Mouse (Mus musculus) stomach, postnatal 0 days (tissue): ENCODE measurements at regions not wholly inside any gene's neighbourhood (a gene's known extent, or its start where the extent isn't known, plus 50 kb on each side); places are given as distances from the start of the nearest gene placed in this dataset.

Experiments used
- ATAC-seq: fragments of 200-750 bp; cut with Nextera tagmentation; 2 replicates; pipeline ENCODE4 v1.8.0; 2017; ENCODE audit not compliant: low FRiP score, low TSS enrichment
- DNase-seq: peaks from one replicate; pipeline ENCODE4 v3.0.0-alpha.2; 2016; ENCODE audit warnings: low spot score
- H3K27ac ChIP-seq: fragments of 300-500 bp; sonication (generic); replicated peaks from 2 replicates; pipeline ENCODE4 v1.5.1; 2014; ENCODE audit warnings: mild to moderate bottlenecking, control low read depth
- H3K27me3 ChIP-seq: fragments of 300-500 bp; sonication (generic); 2 replicates; pipeline ENCODE4 v1.6.1; 2014; ENCODE audit warnings: low read length; ENCODE audit not compliant: control insufficient read depth, insufficient read depth
- H3K36me3 ChIP-seq: fragments of 300-500 bp; sonication (generic); 2 replicates; pipeline ENCODE4 v1.6.1; 2014; ENCODE audit warnings: low read length, mixed read lengths; ENCODE audit not compliant: control insufficient read depth, insufficient read depth
- H3K4me1 ChIP-seq: fragments of 300-500 bp; sonication (generic); replicated peaks from 2 replicates; pipeline ENCODE4 v1.6.1; 2014; ENCODE audit warnings: antibody characterized with exemption; ENCODE audit not compliant: control insufficient read depth, insufficient read depth
- H3K4me2 ChIP-seq: fragments of 300-500 bp; sonication (generic); replicated peaks from 2 replicates; pipeline ENCODE4 v1.6.1; 2014; ENCODE audit warnings: low read depth, mild to moderate bottlenecking, control low read depth, moderate library complexity
- H3K4me3 ChIP-seq: fragments of 300-500 bp; sonication (generic); 2 replicates; pipeline ENCODE4 v1.5.1; 2014; ENCODE audit warnings: low read depth, low read length, control low read depth
- H3K9ac ChIP-seq: fragments of 300-500 bp; sonication (generic); 2 replicates; pipeline ENCODE4 v1.6.1; 2014; ENCODE audit warnings: mild to moderate bottlenecking, low read length, control low read depth, mixed read lengths
- H3K9me3 ChIP-seq: fragments of 300-500 bp; sonication (generic); 2 replicates; pipeline ENCODE4 v1.6.1; 2016; ENCODE audit warnings: low read length; ENCODE audit not compliant: control insufficient read depth
- CTCF ChIP-seq: IDR thresholded peaks from 2 replicates; pipeline ENCODE4 v1.5.1; 2016; ENCODE audit warnings: antibody characterized with exemption, low read depth, mild to moderate bottlenecking, moderate library complexity
- EP300 ChIP-seq: optimal IDR thresholded peaks from 2 replicates; pipeline ENCODE3; 2016; ENCODE audit warnings: antibody characterized with exemption
- WGBS: fragments of 180-500 bp; shearing (Covaris S2); extraction: QIAGEN DNeasy Blood & Tissue Kit; methylation state at CpG from one replicate; pipeline ENCODE4 v1.1.7; 2014; 5-methylcytosine and 5-hydroxymethylcytosine counted together

GRCm38 (mm10) chr15:51601128-51601855 is 2283.4 kb upstream of the Gm7489 start:
- no peaks in the 10 kb centered on the region for H3K27me3 ChIP-seq
- H3K4me3 ChIP-seq: no peak overlapping the region
- H3K36me3 ChIP-seq: no peaks in the 10 kb centered on the region
- no peak for TF ChIP-seq EP300
- no peak for TF ChIP-seq CTCF
- no peaks in the 10 kb centered on the region for H3K4me1 ChIP-seq
- WGBS: 54% methylated on average over 10 of the region's 10 CpGs
- no peak overlapping the region for H3K27ac ChIP-seq
- H3K9ac ChIP-seq: no peak overlapping the region
- no peak for ATAC-seq
- no peak overlapping the region for H3K4me2 ChIP-seq
- DNase-seq: no peak
- no peaks in the 10 kb centered on the region for H3K9me3 ChIP-seq

GRCm38 (mm10) chr15:51621455-51621854 is 2263.3 kb upstream of the Gm7489 start:
- Histone ChIP-seq H3K4me2 (no peak overlapping the region), H3K4me1 (no peaks in the 10 kb centered on the region), H3K9ac (no peak overlapping the region), H3K4me3 (no peak overlapping the region), H3K27me3 (no peaks in the 10 kb centered on the region), H3K27ac (no peak overlapping the region), H3K36me3 (no peaks in the 10 kb centered on the region), H3K9me3 (no peaks in the 10 kb centered on the region)
- ATAC-seq (no peak), DNase-seq (no peak)
- no peak for TF ChIP-seq EP300
- TF ChIP-seq CTCF: no peak
- WGBS: 85% methylated on average over 6 of the region's 6 CpGs

- H3K9ac ChIP-seq: no peak overlapping the region
- no peak for TF ChIP-seq CTCF
- TF ChIP-seq EP300: no peak
- H3K36me3 ChIP-seq: no peaks in the 10 kb centered on the region
- WGBS: 89% methylated on average over 5 of the region's 5 CpGs
- H3K27me3 ChIP-seq: no peaks in the 10 kb centered on the region
- no peaks in the 10 kb centered on the region for H3K9me3 ChIP-seq
- no peak overlapping the region for H3K4me3 ChIP-seq
- H3K4me2 ChIP-seq: no peak overlapping the region
- 0 out of 2 replicates have a peak, but pooled peaks cover 2% of the 10 kb centered on the region for H3K4me1 ChIP-seq
- H3K27ac ChIP-seq: no peak overlapping the region
- no peak for DNase-seq
- ATAC-seq: no peak
Observed at GRCm38 (mm10) chr15:51627463-51627862, 2257.2 kb upstream of the Gm7489 start.

GRCm38 (mm10) chr15:51628518-51628917 is 2256.2 kb upstream of the Gm7489 start:
- Histone ChIP-seq H3K4me3 (no peak overlapping the region), H3K4me2 (no peak overlapping the region), H3K36me3 (no peaks in the 10 kb centered on the region), H3K9ac (no peak overlapping the region), H3K27me3 (no peaks in the 10 kb centered on the region), H3K27ac (no peak overlapping the region), H3K9me3 (no peaks in the 10 kb centered on the region), H3K4me1 (0 out of 2 replicates have a peak, but pooled peaks cover 2% of the 10 kb centered on the region)
- WGBS: 43% methylated on average over 4 of the region's 4 CpGs
- no peak for ATAC-seq
- no peak for DNase-seq
- TF ChIP-seq EP300: no peak
- TF ChIP-seq CTCF: no peak

GRCm38 (mm10) chr15:51631881-51632280 is 2252.8 kb upstream of the Gm7489 start:
- H3K4me1 ChIP-seq: 0 out of 2 replicates have a peak, but pooled peaks cover 2% of the 10 kb centered on the region
- no peak overlapping the region for H3K9ac ChIP-seq
- H3K27me3 ChIP-seq: no peaks in the 10 kb centered on the region
- no peak for DNase-seq
- whole genome bisulfite sequencing: 71% methylated on average over 10 of the region's 10 CpGs
- no peak overlapping the region for H3K4me3 ChIP-seq
- H3K27ac ChIP-seq: no peak overlapping the region
- H3K4me2 ChIP-seq: no peak overlapping the region
- no peaks in the 10 kb centered on the region for H3K9me3 ChIP-seq
- TF ChIP-seq CTCF: no peak
- no peak for TF ChIP-seq EP300
- H3K36me3 ChIP-seq: no peaks in the 10 kb centered on the region
- ATAC-seq: no peak

- Histone ChIP-seq H3K4me1 (0 out of 2 replicates have a peak, but pooled peaks cover 2% of the 10 kb centered on the region), H3K9me3 (no peaks in the 10 kb centered on the region), H3K27me3 (no peaks in the 10 kb centered on the region), H3K9ac (no peak overlapping the region), H3K36me3 (no peaks in the 10 kb centered on the region), H3K4me3 (no peak overlapping the region), H3K27ac (no peak overlapping the region), H3K4me2 (no peak overlapping the region)
- no peak for TF ChIP-seq EP300
- TF ChIP-seq CTCF: no peak
- WGBS: 86% methylated on average over 6 of the region's 6 CpGs
- ATAC-seq (no peak), DNase-seq (no peak)
Observed at GRCm38 (mm10) chr15:51633068-51633467, 2251.6 kb upstream of the Gm7489 start.
